Mouse (Mus musculus) heart, embryonic 16.5 days (tissue): ENCODE measurements around the gene Btn1a1. TPM values are rescaled to one million over a fixed set of nuclear protein-coding genes. Genes with fewer than 3 reads are reported as not detected.

Experiments
- polyA plus RNA-seq: library from polyadenylated mRNA; unstranded; fragments of >200 nt; fragmentation: Nextera tagmentation; extraction: Ambion mirVana; gene quantifications from 2 replicates; pipeline ENCODE4 v1.2.1, GENCODE M21; 2015

The Btn1a1 gene
- polyA plus RNA-seq, 1 experiment from 2014 or later = 0.83 TPM

Other genes starting within 250 kb of the Btn1a1 start
- not detected in 2 replicates for gene Vmn1r222, start 230.0 kb downstream of the Btn1a1 start, polyA plus RNA-seq
- not detected in 2 replicates for gene Vmn1r223, start 218.8 kb downstream of the Btn1a1 start, polyA plus RNA-seq
- gene Zfp322a, start 96.7 kb downstream of the Btn1a1 start, polyA plus RNA-seq = 36.5 and 37.8 TPM in 2 replicates
- gene Abt1, start 42.0 kb downstream of the Btn1a1 start, polyA plus RNA-seq = 9.2 and 9.4 TPM in 2 replicates
- 0.29 and 0.34 TPM in 2 replicates for gene Btn2a2, start 23.0 kb upstream of the Btn1a1 start, polyA plus RNA-seq
- gene Hist1h4h, start 65.1 kb upstream of the Btn1a1 start, polyA plus RNA-seq = 7.7 and 8.6 TPM in 2 replicates
- gene Hist1h2af, start 68.0 kb upstream of the Btn1a1 start, polyA plus RNA-seq = 3.8 and 9.2 TPM in 2 replicates
- 2.0 and 2.2 TPM in 2 replicates for gene Hist1h3g, start 69.5 kb upstream of the Btn1a1 start, polyA plus RNA-seq
- gene Hist1h2bh, start 77.5 kb upstream of the Btn1a1 start, polyA plus RNA-seq = 0.38 and 0.52 TPM in 2 replicates
- 0.20 and 0.37 TPM in 2 replicates for gene Hist1h3f, start 78.2 kb upstream of the Btn1a1 start, polyA plus RNA-seq
- 0.53 TPM in 1 of 2 replicates, not detected in the other for gene Hist1h4f, start 85.7 kb upstream of the Btn1a1 start, polyA plus RNA-seq
- gene Hist1h1d, start 87.4 kb upstream of the Btn1a1 start, polyA plus RNA-seq = 0.21 and 0.37 TPM in 2 replicates
- 1.7 and 2.1 TPM in 2 replicates for gene Hist1h3e, start 96.5 kb upstream of the Btn1a1 start, polyA plus RNA-seq
- gene Hist1h2ae, start 105.3 kb upstream of the Btn1a1 start, polyA plus RNA-seq = 34.0 and 34.2 TPM in 2 replicates
- 4.2 and 5.1 TPM in 2 replicates for gene Hist1h2bg, start 105.5 kb upstream of the Btn1a1 start, polyA plus RNA-seq
- gene Hist1h2bf, start 108.3 kb upstream of the Btn1a1 start, polyA plus RNA-seq = 0.37 and 2.4 TPM in 2 replicates
- 1.2 and 1.8 TPM in 2 replicates for gene Hist1h2ad, start 108.5 kb upstream of the Btn1a1 start, polyA plus RNA-seq
- 1.4 and 1.8 TPM in 2 replicates for gene Hist1h3d, start 109.9 kb upstream of the Btn1a1 start, polyA plus RNA-seq
- gene Hist1h4d, start 115.7 kb upstream of the Btn1a1 start, polyA plus RNA-seq = 48.7 and 49.1 TPM in 2 replicates
- gene Hist1h2be, start 155.2 kb upstream of the Btn1a1 start, polyA plus RNA-seq = 1.9 and 2.0 TPM in 2 replicates
- 10.4 and 11.5 TPM in 2 replicates for gene Hist1h1e, start 156.7 kb upstream of the Btn1a1 start, polyA plus RNA-seq
- gene Hist1h2ac, start 218.0 kb upstream of the Btn1a1 start, polyA plus RNA-seq = 0.52 and 0.75 TPM in 2 replicates
- 49.7 and 53.7 TPM in 2 replicates for gene Hist1h2bc, start 218.3 kb upstream of the Btn1a1 start, polyA plus RNA-seq
- not detected in 2 replicates for gene Hist1h1t, start 229.9 kb upstream of the Btn1a1 start, polyA plus RNA-seq
- gene Hist1h4c, start 232.6 kb upstream of the Btn1a1 start, polyA plus RNA-seq = 1.9 and 2.8 TPM in 2 replicates
- gene Hfe, start 245.0 kb upstream of the Btn1a1 start, polyA plus RNA-seq = 11.7 and 14.9 TPM in 2 replicates